Mouse (Mus musculus): ENCODE data around the gene Nphp4.

Gene Nphp4

DNA sequence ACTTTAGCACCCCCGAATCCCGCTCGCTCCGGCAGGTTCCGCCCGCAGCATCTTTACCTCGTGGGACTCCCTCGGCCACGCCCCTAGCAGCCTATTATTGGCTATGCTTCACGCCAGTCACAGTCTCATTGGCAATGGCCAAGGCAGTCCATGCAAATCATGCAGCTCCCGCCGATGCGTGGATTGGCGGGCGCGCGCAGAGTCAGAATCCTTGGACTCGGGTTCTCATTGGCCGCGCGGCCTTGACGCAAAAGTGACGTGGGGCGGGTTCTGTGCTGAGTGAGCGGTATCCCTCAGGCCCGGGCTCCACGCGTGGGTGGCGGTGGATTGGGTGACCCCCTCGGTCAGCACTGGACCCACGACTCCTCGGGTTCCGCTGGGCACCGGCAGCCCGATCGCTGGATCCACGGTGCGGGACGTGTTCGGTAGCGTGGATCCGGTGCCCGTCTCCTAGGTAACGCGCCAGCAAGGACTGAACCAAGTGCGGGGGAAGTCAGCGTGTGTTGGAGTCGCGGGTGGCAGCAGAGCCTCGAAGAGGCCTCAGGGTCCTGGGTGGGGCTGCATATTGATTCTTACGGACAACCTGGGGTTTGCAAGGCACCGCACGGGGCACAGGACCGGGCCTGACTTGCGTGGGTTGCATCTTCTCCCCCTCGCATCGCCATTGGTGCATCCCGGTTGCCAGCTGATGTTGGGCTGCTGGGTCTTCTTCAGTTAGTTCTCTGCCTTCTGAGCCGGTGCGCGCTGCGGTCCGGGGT lies 1.1 kb downstream of the Nphp4 start, which contains the start of gene Kcnab2:
TSS of gene Kcnab2 (minus strand) at position 406 of the 758 bp plus-strand sequence.
- DNase-seq (ENCODE audit: low spot score in 2 of 2), result peak; percentile 98 to 100

DNA sequence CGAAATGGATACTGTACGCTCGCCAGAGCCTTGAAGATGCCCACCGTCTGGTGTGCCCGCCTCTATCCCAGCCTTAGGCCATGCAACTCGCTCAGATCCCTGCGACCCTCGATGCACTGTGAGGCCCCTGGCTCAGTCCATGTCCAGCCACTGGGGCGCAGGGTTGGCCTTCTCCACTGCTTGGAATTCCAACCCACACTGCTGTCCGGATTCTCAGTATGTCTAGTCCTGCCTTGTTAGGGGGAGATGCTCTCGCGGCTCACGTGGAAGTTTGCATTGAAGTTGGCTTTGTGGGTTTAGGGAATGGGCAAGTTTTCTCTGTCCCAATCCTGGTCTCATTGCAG lies 1.7 kb downstream of the Nphp4 start:
- peak in 1 of 2 experiments; percentile 10 for DNase-seq (ENCODE audit: low spot score in 2 of 2)

DNA sequence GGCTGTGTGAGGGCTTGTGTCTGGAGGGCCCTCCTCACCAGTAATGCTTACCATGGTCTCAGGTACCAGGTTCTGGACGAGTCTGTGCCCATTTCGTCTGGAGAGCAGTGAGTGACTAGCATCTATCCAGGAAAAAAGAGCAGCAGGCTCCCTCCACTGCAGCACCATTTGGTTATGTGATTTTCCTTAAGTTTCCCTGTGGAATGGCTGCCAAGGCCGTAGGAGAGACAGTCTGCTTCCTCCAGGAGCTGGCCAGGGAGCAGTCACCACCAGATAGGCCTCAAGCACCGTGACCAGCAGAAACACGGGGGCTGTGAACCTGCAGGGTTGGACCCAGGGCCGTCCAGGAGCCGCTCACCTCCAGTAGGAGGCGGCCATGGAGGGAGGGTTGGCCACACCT lies 3.9 kb downstream of the Nphp4 start:
- no peak for DNase-seq (ENCODE audit: low spot score in 2 of 2)

DNA sequence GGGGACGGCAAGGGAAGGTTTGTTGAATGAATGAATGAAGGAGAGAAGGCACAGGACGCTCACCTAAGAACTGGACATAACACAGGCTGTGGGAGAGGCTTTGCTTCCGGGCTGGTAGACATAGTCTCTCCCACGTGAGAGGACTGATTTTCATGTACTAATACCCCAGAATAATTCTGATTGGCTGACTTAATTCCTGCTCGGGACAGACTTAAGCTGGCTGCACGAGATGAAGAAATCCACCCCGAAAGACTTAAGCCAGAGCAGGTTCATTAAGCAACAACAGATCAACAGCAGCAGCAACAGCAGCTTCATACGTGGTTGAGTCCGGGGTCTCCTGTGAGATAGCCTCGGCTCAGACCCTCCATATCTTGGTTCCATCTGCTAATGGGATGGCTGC lies 11.5 kb downstream of the Nphp4 start:
- no peak for DNase-seq (ENCODE audit: low spot score in 2 of 2)

DNA sequence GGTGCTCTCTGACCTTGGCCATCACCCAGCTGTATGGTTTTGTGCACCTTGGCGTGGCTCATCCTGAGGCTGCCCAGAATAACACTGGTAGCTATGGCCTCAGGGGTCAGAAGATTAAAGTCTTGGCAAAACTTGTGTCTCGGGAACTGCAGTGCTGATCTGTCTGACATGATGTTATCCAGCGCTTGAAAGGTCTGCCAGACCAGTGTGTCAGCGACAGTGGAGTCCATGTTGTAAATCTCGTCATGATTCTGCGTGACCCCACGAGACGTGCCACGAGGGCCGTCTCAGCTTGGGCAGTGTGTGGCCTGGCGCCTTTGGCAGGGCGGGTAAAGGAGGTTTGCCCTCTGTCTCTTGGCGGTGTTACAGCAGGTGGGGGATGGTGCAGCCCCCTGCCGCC lies 13.8 kb downstream of the Nphp4 start:
- DNase-seq (ENCODE audit: low spot score in 2 of 2), result no peak

DNA sequence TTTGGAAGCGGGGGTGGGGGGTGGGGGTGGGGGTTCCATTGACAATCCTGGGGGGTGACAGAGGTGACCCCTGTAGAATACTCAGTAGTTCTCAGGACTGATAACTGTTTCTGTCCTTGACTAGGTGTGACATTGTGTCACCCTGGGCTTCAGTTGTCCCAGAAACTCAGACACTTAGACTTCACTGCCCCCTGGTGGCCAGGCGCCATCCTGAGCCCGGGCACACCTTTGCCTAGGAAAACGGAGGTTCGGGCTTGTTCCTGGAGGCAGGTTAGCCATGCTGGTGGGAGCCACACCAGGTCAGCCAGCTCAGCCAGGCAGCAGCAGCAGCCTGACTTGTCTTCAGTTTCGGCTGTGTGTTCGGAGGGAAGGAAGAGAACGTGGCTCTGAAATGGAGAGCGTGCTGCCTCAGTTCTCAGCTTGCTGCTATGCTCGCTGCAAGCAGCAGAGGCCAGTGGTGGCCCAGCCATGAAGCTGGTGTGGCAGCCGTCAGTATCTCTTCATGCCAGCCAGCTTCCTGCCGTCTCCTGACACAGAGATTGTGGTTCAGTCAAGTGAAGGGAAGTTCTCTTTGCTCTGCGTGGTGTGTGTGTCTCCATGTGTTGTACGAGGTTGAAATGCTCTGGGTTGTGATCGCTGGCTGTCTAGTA lies 14.9 kb downstream of the Nphp4 start:
- peak; percentile 51 to 60 for DNase-seq (ENCODE audit: low spot score in 2 of 2)

GRCm38 (mm10) chr4:152494360-152494879 lies 17.9 kb downstream of the Nphp4 start:
- no peak for DNase-seq (ENCODE audit: low spot score in 2 of 2)

DNA sequence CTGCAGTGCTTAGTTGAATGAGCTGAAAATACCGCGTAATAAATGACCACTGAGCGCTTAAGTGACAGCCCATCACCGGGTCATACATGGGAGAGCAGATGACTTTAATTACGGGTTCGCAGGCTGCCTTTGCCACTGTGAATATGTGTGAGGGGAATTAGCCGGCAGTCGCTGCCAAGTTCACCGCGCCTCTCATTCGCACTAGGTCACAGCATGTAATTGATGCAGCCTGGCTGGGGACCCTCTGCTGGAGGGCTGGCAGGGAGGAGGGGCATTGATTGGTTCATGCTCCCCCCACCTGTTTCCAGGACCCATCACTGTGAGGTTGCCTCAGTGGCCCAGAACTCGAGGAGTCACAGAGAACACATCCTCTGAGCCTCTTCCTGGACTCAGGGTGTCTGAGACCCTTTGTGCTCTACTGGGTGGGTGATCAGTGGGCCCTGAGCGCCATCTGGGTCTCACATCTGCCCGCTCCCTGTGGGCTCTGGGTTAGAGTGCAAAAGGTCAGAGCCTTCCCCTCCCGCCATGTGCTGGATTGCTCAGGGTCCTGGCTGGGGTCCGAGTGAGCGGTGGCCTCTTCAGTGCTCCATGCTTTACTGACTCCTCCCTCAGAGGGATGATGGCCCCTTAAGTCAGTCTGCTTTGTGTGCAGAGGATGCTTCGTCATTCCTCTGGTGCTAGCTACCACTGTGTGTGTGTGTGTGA lies 35.9 kb downstream of the Nphp4 start:
- DNase-seq (ENCODE audit: low spot score in 2 of 2), result no peak

DNA sequence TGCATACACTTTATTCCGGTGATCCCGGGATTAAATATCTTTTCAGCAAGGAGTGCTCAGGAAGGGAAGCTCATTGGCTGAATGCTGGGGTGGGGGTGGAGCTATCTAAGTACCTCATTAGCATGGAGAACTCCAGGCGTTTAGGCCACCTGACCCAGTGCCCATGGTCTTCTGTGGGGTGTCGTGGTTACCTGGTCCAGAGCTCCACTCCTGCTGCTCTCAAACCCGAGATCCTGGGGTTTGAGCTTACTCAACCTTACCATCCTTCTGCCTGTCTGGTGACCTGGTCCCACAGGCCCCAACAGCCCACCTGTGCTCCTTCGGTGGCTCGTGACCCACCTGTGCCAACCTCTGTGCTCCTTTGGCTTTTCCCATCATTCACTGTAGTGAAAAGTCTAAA lies 38.4 kb downstream of the Nphp4 start:
- DNase-seq (ENCODE audit: low spot score in 2 of 2), result no peak

DNA sequence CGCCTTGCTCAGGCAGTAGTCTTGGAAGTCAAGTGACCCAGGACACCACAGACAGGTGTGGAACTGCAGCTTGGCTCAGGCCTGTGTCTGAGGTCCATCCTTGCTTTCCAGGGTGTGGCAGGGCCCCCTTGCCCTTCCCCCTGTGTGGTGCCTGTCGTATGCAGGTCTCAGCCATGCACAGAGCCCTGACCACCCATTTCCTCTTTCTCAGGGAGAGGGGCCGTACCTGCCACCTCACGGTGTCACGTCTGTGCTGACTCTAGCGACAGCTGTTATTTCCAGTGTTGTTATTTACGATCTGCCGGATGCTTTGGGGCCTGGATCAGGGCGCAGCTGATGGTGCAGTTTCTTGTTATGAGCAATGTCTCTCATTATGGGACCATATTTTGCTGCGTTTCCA lies 42.6 kb downstream of the Nphp4 start:
- no peak for DNase-seq (ENCODE audit: low spot score in 2 of 2)

DNA sequence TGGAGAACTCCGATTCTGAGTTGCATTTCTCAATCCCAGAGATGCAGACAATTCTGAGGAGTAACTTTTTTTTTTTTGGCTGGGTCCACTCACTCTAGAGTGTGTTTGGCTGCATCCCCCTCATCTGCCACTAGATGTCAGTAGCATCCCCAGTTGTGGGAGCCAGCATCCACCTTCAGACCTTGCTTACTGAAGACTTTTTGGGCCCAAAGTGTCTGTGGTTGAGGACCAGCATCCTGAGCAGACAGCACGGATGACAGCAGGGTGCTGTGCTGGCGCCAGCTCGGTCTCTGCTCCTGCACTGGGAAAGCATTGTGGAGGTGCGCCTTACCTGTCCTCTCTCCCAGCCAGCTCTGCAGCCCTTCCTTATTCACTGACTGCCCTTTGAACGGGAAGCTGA lies 43.6 kb downstream of the Nphp4 start:
- peak in 1 of 2 experiments; percentile 42 for DNase-seq (ENCODE audit: low spot score in 2 of 2)

DNA sequence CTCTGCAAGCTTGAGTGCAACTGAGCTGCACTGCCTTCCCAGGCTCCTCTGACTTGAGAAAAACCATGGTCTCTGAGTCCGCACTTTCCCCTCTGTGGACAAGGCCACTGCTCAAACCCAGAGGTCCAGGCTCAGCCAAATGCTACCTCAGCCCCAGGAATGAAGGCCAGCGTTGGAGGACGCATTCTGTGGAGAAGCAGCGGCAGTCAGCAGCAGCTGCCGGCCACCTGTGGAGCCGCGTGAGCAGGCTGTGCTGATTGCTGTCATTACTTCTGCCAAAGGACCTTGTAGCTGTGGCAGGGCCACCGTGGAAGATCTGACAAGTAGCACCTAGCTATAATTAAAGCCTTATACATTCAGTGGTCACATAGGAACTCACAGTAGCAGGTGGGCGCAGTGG lies 56.4 kb downstream of the Nphp4 start:
- DNase-seq (ENCODE audit: low spot score in 2 of 2), result no peak

- DNase-seq (ENCODE audit: low spot score in 2 of 2), result no peak
These were observed 63.2 kb downstream of the Nphp4 start for GRCm38 (mm10) chr4:152539756-152540155.

DNA sequence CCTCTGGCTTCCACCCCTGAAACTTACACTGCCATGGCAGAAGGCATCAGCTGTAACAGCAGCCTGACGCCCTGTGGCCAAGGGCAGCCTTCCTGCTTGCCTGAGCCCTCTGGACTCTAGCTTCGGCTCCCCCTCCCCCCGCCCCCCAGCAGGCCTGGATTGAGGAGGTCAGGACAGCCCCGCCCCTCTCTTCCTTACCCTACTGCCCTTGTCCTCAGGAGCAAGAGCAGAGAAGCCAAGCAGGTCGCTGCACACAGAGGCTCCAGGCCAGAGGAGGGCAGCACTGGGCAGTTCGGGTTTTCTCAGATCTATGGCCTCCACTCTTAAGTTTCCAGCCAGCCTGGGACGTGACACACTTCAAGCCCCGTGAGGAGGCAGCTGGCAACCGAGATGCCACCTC lies 64.7 kb downstream of the Nphp4 start:
- no peak for DNase-seq (ENCODE audit: low spot score in 2 of 2)

- no peak for DNase-seq (ENCODE audit: low spot score in 2 of 2)
These were observed 65.9 kb downstream of the Nphp4 start for GRCm38 (mm10) chr4:152542447-152542846.

DNA sequence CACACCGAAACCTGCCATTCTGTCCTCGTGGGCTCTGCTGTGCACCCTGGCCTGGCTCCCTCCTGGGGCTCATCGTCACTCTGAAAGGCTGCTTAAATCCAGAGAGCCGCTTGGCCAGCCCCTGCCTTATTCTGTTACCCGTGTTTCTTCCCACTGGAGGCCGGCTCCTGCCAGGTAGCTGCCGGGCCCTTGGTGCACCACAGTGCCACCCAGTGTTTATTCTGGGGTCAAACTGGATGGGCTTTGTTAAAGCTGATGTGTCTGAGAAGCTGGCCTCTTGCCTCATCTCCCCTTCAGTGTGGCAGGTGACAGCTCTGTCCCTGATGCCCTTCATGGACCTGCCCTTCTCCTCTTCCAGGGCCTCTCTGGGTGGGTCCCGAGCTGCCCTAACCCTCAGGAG lies 70.0 kb downstream of the Nphp4 start:
- DNase-seq (ENCODE audit: low spot score in 2 of 2), result no peak

- no peak for DNase-seq (ENCODE audit: low spot score in 2 of 2)
These were observed 71.6 kb downstream of the Nphp4 start for GRCm38 (mm10) chr4:152547886-152548663.

DNA sequence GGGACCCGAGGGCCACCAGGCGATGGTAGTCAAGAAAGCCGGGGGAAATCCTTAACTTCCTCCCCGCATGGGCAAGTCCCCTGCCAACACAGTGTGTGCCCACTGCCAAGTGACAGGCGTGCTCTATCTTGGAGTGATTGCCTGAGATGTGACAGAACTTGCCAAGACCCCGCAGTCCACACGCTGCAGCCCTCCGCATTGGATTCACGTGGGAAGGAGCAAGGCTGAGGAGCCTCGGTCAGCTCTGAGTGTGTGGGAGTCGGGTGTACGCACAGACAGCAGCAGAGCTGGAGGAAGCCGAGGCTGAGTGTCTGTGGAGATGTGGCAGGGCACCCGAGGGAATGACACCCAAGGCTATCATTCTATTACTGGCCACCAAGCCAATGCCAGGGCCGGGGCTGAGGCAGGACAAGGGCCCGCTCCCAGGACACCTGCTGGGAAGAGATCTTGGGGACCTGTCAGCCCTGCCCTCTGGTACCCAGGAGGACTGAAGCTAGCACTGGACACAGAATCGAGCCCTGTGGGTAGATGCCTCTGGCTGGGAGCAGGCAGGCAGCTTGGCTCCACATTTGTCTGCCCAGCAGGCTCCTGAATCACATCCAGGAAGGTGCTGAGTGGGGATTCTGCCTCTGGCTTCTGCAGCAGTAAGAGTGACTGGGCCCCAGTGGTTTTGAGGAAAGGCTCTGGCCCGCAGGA lies 73.1 kb downstream of the Nphp4 start:
- DNase-seq (ENCODE audit: low spot score in 2 of 2), result no peak

DNA sequence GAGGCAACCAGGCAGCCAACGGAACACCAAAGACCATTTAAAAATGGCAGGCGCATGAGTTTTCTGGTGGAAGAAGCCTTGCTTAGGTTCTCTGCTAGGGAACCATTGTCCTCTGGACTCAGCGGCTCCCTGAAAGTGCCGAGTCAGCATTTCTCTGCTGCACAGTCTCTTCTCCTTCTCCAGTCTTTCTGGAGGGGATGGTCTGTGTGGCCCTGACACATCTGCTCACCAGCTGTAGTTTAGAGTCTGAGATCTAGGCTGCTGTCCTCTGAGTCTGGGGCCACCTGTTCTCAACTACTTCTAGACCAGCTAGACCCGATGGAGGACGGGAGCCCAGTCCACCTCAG lies 73.7 kb downstream of the Nphp4 start:
- DNase-seq (ENCODE audit: low spot score in 2 of 2), result no peak

DNA sequence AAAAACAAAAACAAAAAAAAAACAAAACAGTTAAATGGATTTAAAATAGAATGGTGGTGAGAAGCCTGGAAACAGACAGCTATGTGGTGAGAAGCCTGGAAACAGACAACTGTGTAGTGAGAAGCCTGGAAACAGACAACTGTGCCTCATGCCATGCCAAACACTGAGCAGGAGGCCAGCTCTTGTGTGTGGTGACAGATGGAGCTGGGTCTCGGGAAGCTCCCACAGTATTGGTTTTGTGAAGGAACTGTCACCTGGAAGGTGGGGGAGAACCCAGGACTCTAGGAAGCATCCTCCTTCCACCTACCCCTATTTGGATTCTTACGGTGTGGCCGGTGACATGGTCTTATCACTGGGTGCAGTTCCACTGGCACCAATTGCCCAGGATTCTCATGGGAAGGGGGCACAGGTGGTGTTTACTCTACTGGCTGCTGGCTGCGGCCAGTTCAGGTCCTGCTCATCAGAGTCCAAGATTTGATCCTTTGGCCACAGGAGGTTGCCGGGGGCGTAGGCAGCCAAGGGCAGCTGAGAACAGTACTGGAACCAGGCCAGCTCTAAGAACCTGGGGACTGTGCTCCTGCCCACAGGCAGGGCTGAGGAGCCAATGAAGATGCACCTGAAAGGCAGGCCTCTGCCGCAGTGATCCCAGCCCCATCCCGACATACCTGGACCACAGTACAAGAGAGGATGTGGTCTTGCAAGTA lies 77.2 kb downstream of the Nphp4 start:
- DNase-seq (ENCODE audit: low spot score in 2 of 2), result no peak

DNA sequence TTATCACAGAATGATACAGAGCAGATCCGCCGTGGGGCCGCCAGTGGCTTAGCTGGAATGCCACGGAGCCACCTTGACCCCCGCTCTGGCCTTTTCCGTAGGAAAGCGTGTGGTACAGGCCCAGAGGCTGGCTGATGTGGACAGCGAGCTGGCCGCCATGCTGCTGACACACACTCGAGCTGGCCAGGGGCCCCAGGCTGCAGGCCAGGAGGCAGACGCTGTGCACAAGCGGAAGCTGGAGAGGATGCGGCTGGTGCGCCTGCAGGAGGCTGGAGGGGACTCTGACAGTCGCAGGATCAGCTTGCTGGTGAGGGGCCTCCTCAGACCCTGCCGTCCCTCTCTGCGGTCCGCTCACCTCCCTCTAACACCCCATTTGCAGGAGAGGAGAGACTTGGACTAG lies 77.9 kb downstream of the Nphp4 start:
- DNase-seq (ENCODE audit: low spot score in 2 of 2), result no peak
